Mouse (Mus musculus): ENCODE data around the gene Mfsd4a.
A peak's percentile ranks its signal among the peaks of the same experiment; 100 is the strongest.

The Mfsd4a gene

DNA sequence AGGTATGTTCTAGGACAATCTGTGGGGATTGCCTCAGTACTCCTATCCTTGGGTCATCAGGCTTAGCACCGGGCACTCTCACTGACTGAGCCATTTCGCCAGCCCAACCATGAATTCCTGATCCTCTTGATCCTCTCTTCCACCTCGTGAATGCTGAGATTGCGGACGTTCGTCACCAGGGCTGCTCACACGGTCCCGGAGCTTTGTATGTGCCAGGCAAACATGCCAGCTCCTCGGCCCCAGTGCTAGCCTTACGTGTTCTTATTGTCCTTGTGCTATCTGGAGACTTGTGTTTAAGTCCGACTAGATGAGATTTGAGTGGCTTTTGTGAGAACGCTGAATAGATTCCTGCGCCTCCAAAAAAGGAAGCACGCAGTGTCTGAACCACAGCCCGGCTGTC, 80.4 kb downstream of the Mfsd4a start:
- DNase-seq: no peak

DNA sequence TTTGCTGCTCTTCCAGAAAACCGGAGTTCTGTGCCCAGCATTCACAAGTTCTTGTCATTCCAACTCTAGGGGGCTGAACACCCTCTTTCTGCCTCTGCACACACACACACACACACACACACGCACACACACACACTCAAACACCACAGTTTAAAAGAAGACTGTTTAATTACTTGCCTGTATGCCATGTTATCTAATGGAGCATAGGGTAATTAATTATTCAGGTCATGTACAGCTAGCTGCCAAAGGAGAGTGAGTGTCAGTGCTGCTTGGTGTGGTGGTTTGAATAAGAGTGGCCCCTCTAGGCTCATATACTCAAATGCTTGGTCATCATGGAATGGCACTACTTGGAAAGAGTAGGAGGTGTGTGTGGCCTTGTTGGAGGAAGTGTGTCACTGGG, 84.1 kb downstream of the Mfsd4a start:
- DNase-seq: no peak

DNA sequence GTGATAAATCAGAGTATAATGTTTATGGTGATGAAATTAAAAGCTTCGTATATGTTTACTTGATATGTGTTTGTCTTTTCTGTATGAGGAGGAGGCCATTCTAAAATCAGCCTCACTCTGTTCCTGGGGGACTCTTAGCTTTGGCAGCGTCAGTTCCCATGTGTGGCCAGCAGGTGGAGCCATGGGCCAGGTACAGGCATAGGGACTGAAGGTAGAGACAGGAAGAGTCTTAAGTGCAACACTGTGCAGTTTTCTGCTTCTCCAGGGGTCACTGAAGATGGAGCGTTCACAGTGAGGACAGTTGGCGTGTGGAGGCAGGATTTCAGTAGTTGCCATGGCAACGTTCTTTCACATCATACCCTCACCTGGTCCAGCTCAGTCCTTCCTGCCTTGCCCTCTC, 85.0 kb downstream of the Mfsd4a start:
- peak; percentile 87 for DNase-seq

DNA sequence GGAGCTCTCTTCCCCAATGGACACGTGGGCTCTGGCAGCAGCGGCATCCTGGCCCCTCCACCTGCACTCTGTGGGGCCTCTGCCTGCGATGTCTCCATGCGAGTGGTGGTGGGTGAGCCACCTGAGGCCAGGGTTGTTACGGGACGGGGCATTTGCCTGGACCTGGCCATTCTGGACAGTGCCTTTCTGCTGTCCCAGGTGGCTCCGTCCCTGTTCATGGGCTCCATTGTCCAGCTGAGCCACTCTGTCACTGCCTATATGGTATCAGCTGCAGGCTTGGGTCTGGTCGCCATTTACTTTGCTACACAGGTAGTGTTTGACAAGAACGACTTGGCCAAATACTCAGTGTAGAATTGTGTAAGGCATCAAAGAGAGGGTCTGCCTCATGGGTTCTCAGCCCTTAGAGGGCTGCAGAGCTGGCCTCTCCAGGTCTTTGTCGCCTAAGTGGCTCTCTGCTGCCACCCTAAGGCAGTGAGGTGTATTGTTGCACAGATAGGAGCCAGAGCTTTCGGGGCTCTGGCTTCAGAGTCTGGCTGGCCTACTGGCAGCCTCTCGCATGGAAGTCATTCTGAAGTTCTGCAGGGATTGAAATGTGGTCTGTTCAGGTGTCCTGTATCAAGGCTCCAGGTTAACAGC, 86.4 kb downstream of the Mfsd4a start:
- DNase-seq: peak; percentile 89

DNA sequence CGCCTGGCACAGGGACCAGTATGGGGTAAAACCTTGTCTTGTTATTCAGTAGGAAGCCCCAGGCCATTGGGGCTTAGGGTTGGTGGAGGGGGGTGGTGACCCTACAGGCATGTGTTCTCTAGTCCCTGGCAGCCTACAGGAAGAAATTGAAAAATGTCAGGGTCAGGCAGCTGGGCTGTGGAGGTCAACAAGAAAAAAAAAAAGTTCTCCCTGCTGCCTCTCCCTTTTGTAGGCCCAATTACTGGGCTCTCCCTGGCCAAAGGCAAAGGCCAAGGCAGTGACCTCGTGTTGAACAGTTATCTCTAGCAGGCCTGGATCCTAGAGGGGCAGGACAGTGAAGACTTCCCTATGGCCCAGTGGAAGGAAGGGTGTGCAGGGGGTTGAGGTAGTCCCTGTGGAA, 87.4 kb downstream of the Mfsd4a start:
- no peak for DNase-seq

DNA sequence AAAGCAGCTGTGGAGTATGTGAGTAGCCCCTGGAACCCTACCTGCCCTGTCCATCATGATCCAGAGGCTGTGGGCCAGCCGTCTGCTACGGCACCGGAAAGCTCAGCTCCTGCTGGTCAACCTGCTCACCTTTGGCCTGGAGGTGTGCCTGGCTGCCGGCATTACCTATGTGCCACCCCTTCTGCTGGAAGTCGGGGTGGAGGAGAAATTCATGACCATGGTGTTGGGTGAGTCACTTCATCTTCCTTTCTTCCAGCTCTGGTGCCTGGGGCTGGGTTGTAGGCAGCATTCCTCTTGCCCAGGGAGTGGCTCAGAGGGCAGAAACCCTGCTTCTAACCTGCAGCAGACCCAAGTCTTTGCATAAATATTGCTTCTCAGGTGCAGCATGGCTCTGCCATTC, 91.0 kb downstream of the Mfsd4a start:
- DNase-seq: no peak

DNA sequence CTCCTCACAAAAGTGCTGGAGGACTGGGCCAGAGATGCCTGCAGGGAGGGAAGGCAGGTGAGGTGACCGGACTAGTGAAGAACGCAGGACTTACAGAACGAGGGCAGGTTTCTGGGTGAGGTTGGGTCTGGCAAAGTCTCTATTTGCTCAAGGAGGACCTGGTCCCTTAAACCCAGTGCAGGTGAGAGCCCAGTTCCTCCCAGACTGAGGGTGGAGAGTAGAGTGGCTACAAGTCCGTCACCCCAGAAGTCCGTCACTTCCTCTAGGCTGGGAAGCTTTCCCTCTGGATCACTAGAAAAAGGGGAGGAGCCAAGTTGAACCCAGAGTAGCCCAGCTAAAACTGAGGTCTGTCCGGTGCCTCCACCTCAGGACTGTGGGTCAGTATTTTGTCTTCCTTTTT, 93.9 kb downstream of the Mfsd4a start:
- DNase-seq: no peak

Data from kidney, postnatal 10 days (tissue).